Mouse (Mus musculus) cortical plate, adult 2 months (tissue): ENCODE data around the gene Clmn. TPM values are rescaled to one million over a fixed set of nuclear protein-coding genes. Genes with fewer than 3 reads are reported as not detected.

Experiments used
- H3K27ac ChIP-seq: fragments of 200-500 bp; 2 replicates; pipeline ENCODE4 v1.5.1; 2012; ENCODE audit warnings: low read length, control low read depth, inconsistent platforms; ENCODE audit not compliant: insufficient read depth
- H3K4me1 ChIP-seq: fragments of 200-500 bp; 2 replicates; pipeline ENCODE4 v1.6.1; 2011; ENCODE audit warnings: low read length; ENCODE audit not compliant: control insufficient read depth, insufficient read depth
- H3K4me3 ChIP-seq: fragments of 200-500 bp; 2 replicates; pipeline ENCODE4 v1.5.1; 2011; ENCODE audit warnings: mild to moderate bottlenecking, low read length, control low read depth; ENCODE audit not compliant: insufficient read depth
- CTCF ChIP-seq: fragments of 200-500 bp; IDR thresholded peaks from 2 replicates; pipeline ENCODE4 v1.5.1; 2011; ENCODE audit warnings: mild to moderate bottlenecking, control low read depth, low read length; ENCODE audit not compliant: insufficient read depth; ENCODE audit errors: extremely low read depth
- POLR2A ChIP-seq: fragments of 200-500 bp; IDR thresholded peaks from 2 replicates; pipeline ENCODE4 v1.6.1; 2011; ENCODE audit warnings: mild to moderate bottlenecking, low read length, control low read depth; ENCODE audit not compliant: insufficient read depth; ENCODE audit errors: extremely low read depth
- polyA plus RNA-seq: library from polyadenylated mRNA; depleted of rRNA; stranded (reverse); fragments of >200 nt; gene quantifications from 2 replicates; pipeline ENCODE4 v1.2.3, GENCODE M21; 2012

Clmn gene
- polyA plus RNA-seq, 1 experiment: 20.6 TPM

- Histone ChIP-seq H3K4me1 (no peaks in the 10 kb centered on the region), H3K4me3 (no peak overlapping the region), H3K27ac (no peak overlapping the region)
- TF ChIP-seq CTCF (no peak), POLR2A (no peak)
Observed at GRCm38 (mm10) chr12:104881518-104882060, 16.7 kb upstream of the Clmn start.

- no peak overlapping the region for H3K4me3 ChIP-seq
- no peak overlapping the region for H3K27ac ChIP-seq
- H3K4me1 ChIP-seq: no peaks in the 10 kb centered on the region
- TF ChIP-seq POLR2A: no peak
- no peak for TF ChIP-seq CTCF
Observed at GRCm38 (mm10) chr12:104880367-104880766, 15.5 kb upstream of the Clmn start.

GRCm38 (mm10) chr12:104879577-104879989 is 14.7 kb upstream of the Clmn start:
- Histone ChIP-seq H3K27ac (no peak overlapping the region), H3K4me1 (no peaks in the 10 kb centered on the region), H3K4me3 (no peak overlapping the region)
- TF ChIP-seq POLR2A (no peak), CTCF (no peak)

GRCm38 (mm10) chr12:104876053-104876452 is 11.2 kb upstream of the Clmn start:
- TF ChIP-seq POLR2A: no peak
- TF ChIP-seq CTCF: no peak
- H3K27ac ChIP-seq: no peak overlapping the region
- no peak overlapping the region for H3K4me3 ChIP-seq
- H3K4me1 ChIP-seq: no peaks in the 10 kb centered on the region

GRCm38 (mm10) chr12:104871987-104872386 is 7.1 kb upstream of the Clmn start:
- TF ChIP-seq POLR2A (no peak), CTCF (no peak)
- H3K27ac ChIP-seq: no peak overlapping the region
- no peaks in the 10 kb centered on the region; the same call in 1 of the 2 replicates for H3K4me1 ChIP-seq
- H3K4me3 ChIP-seq: no peak overlapping the region

- Histone ChIP-seq H3K4me1 (no peaks in the 10 kb centered on the region; the same call in 1 of the 2 replicates), H3K4me3 (no peak overlapping the region), H3K27ac (no peak overlapping the region)
- TF ChIP-seq POLR2A (no peak), CTCF (no peak)
Observed at GRCm38 (mm10) chr12:104869737-104870136, 4.9 kb upstream of the Clmn start.

- Histone ChIP-seq H3K4me3 (no peak overlapping the region), H3K4me1 (no peaks in the 10 kb centered on the region; the same call in 1 of the 2 replicates), H3K27ac (no peak overlapping the region)
- TF ChIP-seq POLR2A (no peak), CTCF (no peak)
Observed at GRCm38 (mm10) chr12:104868430-104868829, 3.6 kb upstream of the Clmn start.

GRCm38 (mm10) chr12:104867851-104868250 is 3.0 kb upstream of the Clmn start:
- Histone ChIP-seq H3K27ac (peak overlapping the region; percentile 23; the same call in 1 of the 2 replicates), H3K4me3 (no peak overlapping the region), H3K4me1 (no peaks in the 10 kb centered on the region; the same call in 1 of the 2 replicates)
- no peak for TF ChIP-seq POLR2A
- TF ChIP-seq CTCF: no peak

- H3K4me1 ChIP-seq: no peaks in the 10 kb centered on the region; the same call in 1 of the 2 replicates
- peak overlapping the region; percentile 35 for H3K4me3 ChIP-seq
- peak overlapping the region; percentile 7 for H3K27ac ChIP-seq
- TF ChIP-seq POLR2A (no peak), CTCF (no peak)
Observed at GRCm38 (mm10) chr12:104865166-104865535, 275 bp upstream of the Clmn start.

GRCm38 (mm10) chr12:104863653-104864052 is 1.2 kb downstream of the Clmn start:
- peaks cover 4% of the 10 kb centered on the region for H3K4me1 ChIP-seq
- TF ChIP-seq POLR2A (no peak), CTCF (no peak)
- peak overlapping the region; percentile 35 for H3K4me3 ChIP-seq
- H3K27ac ChIP-seq: peak overlapping the region; percentile 38; the same call in 1 of the 2 replicates
